Mouse (Mus musculus): ENCODE results near the gene Gramd1b. TPM values are rescaled to one million over a fixed set of nuclear protein-coding genes. Genes with fewer than 3 reads are reported as not detected.

The Gramd1b gene
- total RNA-seq, 2 experiments from 2014 or later = 476 to 492 TPM

- DNase-seq (ENCODE audit: low spot score in 2 of 2) = no peak
Measured at GRCm38 (mm10) chr9:40401818-40402217, 129.4 kb downstream of the Gramd1b start.

- no peak for DNase-seq (ENCODE audit: low spot score in 2 of 2)
Measured at GRCm38 (mm10) chr9:40400854-40401253, 130.3 kb downstream of the Gramd1b start.

- DNase-seq (ENCODE audit: low spot score in 2 of 2) = no peak
Measured at GRCm38 (mm10) chr9:40400171-40400570, 131.0 kb downstream of the Gramd1b start.

GRCm38 (mm10) chr9:40399359-40399932 lies 131.7 kb downstream of the Gramd1b start:
- DNase-seq (ENCODE audit: low spot score in 2 of 2) = no peak

- DNase-seq (ENCODE audit: low spot score in 2 of 2) = no peak
Measured at GRCm38 (mm10) chr9:40397471-40398245, 133.5 kb downstream of the Gramd1b start.

DNA sequence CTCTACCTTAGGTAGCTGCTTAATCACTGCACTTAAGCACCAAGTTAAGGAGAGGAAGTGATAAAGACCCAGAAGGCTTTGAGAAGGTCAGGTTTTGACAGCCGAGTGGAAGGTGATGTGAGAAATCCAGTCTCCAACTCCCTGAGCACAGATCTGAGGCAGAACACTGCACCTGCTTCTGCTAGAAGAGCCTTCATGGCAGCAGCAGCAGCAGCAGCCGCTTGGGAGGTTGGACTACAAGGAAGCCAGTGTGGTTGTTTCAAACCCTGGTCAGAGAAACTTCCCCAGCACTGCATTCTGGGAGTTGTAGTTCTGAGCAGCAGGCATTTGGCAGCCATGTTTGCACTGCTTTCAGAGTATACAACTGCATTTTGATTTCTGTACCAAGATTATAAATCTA lies 134.1 kb downstream of the Gramd1b start:
- DNase-seq (ENCODE audit: low spot score in 2 of 2) = no peak

DNA sequence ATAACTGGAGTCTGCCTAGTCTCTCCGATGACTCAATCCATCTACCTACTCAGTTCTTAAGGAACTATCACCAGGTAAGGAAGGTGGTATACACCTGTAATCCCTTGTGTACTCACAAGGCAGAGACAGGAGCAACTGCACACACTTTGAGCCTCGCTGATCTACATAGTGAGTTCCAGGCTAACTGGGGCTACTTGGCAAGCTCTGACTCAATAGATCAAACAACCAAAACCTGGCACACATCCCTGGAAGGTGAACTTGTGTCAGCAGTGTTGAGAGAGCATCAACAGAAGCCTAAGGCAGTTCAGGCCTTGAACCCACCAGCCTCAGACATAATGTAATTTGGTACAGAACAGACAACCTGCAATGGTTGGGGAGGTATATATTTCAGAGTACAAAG lies 135.0 kb downstream of the Gramd1b start:
- DNase-seq (ENCODE audit: low spot score in 2 of 2) = no peak

DNA sequence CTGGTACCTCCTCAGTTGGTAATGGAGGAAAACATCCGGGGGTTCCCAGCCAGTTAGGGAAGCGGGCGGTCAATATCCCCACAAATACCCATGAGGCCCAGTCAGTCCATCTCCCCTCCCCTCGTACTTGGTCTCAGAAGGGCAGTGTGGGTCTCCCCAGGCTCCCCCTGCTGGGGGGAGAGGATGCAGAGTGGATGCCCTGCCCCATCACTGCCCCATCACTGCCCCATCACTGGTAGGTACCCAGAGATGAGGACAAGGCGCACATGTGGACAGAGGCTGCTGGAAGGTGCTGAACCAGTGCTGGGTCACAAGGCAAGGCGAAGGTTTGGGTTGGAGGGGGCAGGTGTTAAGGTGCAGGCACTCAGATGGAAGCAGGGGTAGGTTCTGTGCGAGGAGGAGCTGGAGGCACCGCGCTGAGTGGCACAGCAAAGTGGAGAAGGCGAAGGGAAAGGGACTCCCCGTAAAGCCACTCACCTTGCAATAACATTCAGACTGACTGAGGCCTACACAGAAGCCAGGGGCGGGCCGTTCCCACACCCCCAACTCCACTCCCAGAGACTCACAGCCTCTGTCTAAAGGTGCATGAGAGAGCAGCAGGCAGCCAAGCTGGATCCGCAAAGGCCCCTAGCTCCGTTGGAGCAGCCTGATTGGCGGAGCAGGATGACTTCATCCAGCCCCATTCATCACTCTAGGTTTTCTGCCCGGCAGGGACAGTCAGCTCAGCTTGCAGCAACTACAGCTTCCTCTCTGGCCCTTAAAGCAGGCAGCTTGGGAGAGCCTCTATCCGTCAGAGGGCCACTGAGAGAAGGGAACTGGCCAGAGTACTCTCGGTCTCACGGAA lies 139.1 kb downstream of the Gramd1b start:
- no peak for DNase-seq (ENCODE audit: low spot score in 2 of 2)

DNA sequence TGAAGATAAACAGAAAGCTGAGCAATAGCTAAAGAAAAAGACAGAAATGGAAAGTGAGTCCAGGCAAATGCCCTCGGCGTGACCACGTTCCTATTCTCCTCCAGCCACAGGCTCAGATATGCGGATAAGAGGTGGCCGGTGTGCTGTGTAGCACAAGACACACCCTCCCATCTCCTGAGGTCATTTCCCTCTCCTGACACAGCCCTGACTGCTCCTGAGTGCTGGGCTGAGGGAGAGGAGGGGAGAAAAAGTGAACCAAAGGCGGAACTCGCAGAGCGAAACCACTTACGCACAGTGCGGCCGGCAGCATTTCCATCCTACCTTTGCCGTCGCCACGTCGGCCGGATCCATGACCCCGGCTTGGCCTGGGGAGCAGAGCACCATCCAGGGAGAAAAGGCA lies 139.8 kb downstream of the Gramd1b start:
- no peak for DNase-seq (ENCODE audit: low spot score in 2 of 2)

DNA sequence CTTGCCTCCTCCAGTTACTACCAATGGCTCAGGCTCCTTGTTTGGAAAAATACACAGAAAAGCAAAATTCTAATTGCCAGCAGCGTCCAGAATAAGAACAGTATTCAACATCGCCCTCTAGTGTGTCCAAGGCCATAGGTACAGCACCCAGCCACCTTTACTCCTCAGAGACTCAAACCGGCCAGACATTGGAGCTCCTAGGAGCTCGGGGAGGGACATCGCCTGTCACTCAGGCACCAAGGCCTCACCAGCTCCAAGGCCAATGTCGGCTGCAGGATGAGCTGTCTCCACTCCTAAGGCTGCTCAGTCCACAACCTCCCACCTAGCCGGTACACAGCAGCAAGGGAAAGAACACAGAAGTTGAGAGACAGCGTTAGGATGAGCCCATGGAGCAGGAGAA lies 140.3 kb downstream of the Gramd1b start:
- DNase-seq (ENCODE audit: low spot score in 2 of 2) = no peak

GRCm38 (mm10) chr9:40390396-40390760 lies 140.8 kb downstream of the Gramd1b start:
- no peak for DNase-seq (ENCODE audit: low spot score in 2 of 2)

GRCm38 (mm10) chr9:40389669-40390395 lies 141.4 kb downstream of the Gramd1b start:
- DNase-seq (ENCODE audit: low spot score in 2 of 2) = no peak

GRCm38 (mm10) chr9:40389175-40389574 lies 142.0 kb downstream of the Gramd1b start:
- DNase-seq (ENCODE audit: low spot score in 2 of 2) = no peak

GRCm38 (mm10) chr9:40384781-40385180 lies 146.4 kb downstream of the Gramd1b start:
- no peak for DNase-seq (ENCODE audit: low spot score in 2 of 2)

DNA sequence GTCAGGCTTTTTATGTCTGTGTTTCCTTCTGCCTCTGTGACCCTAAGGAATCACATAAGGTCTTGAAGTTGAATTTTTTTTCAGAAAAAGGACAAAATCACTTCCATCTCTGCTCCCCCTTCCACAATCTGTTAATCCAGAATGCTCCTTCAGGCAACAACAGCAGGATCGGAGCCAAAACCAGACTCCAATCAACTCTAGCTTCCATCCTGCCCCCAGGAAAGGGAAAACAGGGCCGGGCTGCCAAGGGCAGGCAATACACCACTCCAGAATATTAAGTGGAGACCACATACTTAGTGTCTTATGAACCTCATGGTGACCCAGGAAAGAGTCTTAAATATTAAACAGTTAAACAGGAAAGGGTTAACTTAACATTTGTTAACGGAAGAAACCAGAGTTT lies 148.7 kb downstream of the Gramd1b start:
- DNase-seq (ENCODE audit: low spot score in 2 of 2) = no peak

DNA sequence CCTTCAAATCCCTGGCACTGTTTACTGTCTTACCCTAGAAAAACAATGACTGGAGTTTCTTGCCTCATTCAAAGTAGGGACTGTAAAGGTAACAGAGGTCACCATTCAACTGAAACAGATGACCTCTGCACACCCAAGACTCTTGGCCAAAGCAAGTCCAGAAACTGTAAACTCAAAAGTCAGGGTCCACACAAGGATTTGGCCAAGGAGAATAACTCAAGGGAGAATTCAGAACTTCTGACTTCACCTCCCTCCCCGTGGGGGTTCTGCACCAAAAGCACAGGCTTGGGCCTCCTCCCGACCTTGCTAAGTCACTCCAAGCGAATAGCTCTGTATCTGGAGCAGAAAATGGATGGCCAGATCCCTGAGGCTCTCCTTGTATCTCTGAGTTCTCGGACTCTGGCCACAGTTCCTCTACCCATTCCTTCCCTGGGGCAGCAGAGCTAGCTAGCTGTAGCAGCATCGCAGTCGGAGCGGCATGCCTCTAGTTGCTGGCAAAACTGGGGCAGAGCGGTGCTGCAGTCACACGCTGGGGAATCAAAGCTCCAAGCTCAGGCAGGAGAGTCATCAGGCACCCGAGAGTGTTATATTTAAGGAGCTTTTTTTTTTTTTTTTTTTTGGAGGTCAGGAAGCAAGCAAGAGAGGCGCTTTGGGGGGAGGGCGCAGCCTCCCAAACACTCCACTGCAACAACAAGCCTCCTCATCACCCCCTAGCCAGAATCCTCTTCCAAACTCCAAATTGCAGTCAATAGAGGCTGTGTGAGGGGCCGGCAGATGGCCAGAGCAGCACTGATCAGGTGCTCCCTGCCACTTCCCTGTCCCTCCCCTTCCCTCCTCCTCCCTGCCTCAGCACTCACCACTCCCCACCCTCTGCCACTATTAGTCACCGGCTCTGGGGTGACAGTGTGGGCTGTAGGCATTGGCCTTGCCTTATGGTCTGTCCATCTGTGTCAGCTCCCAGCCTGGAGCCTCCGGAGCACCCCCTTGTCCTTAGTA lies 149.5 kb downstream of the Gramd1b start:
- DNase-seq (ENCODE audit: low spot score in 2 of 2) = peak in 1 of 2 experiments; percentile 43

DNA sequence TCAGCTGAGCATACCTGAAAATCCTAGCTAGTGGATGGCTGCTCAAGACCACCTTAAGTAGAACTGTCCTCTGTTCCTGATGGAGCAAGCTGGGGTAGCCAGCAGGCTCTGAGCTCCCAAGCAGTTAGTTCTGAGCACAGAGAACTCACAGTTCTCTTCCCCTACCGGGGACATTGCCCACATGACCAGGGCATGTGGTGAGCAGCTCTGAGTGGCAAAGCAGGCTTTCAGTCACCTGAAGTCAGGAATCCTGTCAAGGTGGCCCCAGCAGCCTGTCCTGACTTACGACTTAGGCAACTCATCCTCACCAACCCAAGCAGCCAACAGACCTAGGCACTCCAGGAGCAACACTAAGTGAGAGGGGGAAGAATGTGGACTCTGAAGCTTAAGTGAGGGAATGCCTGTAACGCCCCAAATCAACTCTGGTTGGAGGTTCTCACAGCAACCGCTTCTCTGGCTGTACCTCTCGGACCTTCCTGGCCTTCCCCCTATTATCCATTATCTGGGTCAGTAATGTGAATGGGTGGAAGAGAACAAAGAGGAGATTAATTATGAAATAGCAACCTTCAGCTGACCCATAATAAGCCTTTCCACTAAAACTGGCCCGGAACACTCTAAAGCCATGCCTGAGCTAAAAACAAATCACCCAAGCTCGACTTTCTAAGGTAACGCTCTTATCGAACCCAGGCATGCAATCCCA lies 154.3 kb downstream of the Gramd1b start:
- DNase-seq (ENCODE audit: low spot score in 2 of 2) = no peak

- no peak for DNase-seq (ENCODE audit: low spot score in 2 of 2)
Measured at GRCm38 (mm10) chr9:40376139-40376541, 155.0 kb downstream of the Gramd1b start.

DNA sequence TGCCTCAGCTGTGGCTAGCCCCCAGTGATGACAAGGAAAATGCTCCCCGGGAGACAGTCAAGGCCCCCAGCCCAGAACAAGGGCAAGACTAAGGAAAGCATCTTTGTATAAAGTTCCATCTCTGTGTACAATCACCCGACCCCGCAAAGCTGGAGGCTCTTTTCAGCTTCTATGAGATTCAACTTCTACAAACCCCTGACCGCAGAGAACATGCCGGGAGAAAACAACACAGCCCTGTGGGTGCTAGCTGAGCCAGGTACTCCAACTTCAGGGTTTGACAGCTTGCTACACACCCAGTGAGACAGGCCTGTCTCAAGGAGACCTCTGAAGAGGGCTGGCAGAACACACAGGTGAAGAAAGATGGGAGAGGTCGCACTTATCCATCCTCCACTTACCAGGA lies 155.7 kb downstream of the Gramd1b start:
- DNase-seq (ENCODE audit: low spot score in 2 of 2) = no peak

GRCm38 (mm10) chr9:40374992-40375391 lies 156.2 kb downstream of the Gramd1b start:
- DNase-seq (ENCODE audit: low spot score in 2 of 2) = no peak
